Mouse (Mus musculus): ENCODE measurements around the gene Dio3. TPM values are rescaled to one million over a fixed set of nuclear protein-coding genes. Genes with fewer than 3 reads are reported as not detected.

The Dio3 gene
- total and polyA plus RNA-seq, 2 experiments from 2014 or later: 1.2 to 6.8 TPM

DNA sequence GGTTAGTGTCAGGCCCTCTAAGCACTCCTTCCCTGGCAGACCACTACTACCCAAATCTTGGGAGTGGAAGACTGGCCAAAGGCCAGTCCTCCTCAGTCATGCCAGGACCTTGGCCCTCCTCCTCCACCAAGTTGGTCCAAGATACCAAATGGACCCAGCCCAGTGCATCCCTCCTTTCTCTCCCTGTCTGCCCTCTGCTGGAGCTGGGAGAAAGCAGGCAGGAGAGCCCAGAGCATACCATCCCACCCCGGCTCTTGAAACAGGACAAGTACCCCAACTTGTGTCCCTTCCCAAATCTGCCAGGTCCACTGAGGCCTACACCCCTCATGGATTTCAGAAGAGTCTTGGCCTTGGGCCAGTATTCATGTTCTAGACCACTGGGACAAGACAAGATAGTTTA, 2.8 kb upstream of the Dio3 start:
- H3K36me3 ChIP-seq (ENCODE audit: insufficient read depth, low read length): no peaks in the 10 kb centered on the region
- H3K9me3 ChIP-seq (ENCODE audit: low read length): no peaks in the 10 kb centered on the region
- no peak overlapping the region for H3K4me2 ChIP-seq (ENCODE audit: low read depth, low read length)
- H3K4me1 ChIP-seq (ENCODE audit: insufficient read depth, low read length): no peaks in the 10 kb centered on the region
- WGBS: 64% methylated on average over 1 of the region's 1 CpGs
- H3K9ac ChIP-seq (replicated peaks; ENCODE audit: low read length): no peak overlapping the region
- ATAC-seq: no peak
- H3K4me3 ChIP-seq (ENCODE audit: low read length): no peak overlapping the region
- peaks cover 62% of the 10 kb centered on the region for H3K27me3 ChIP-seq (ENCODE audit: insufficient read depth, low read length)
- DNase-seq (ENCODE audit: low spot score): no peak
- peak; percentile 46 for TF ChIP-seq CTCF (IDR thresholded peaks at IDR 0.05; ENCODE audit: low read depth)
- no peak overlapping the region for H3K27ac ChIP-seq

DNA sequence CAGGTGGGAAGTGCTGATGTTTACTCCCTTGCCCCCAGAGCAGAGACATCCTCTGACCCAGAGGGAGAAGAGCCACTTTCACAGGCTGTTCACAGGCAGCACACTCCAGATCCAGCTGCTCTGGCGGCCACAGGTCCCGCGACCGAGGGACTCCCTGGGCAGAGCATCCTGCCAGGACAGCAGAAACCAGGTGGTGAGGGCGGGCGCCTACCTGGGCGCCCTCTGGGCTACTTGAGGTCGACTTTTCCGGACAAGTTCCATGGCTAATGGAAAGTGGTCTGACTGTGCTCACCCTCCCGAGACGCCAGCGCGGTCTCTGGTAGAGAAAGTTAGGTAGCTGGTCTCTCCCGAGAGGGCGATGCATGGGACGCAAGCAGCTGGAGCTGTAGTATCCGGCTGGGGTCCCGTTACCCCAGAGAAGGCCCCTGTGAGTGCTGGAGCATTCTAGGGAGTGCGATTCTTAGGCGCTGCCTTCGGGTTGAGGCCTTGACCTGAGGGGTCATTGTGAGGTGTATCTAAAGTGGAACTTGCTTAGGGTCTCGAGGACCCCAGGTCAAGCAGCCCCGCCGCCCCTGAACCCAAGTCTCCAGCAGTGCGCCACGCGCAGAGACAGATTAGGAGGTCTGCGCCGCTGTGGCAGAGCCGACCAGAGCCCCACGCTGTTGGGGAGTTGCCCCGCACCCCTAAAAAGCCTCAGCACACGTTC, 1.5 kb upstream of the Dio3 start:
- Histone ChIP-seq H3K4me3 (ENCODE audit: low read length) (peak overlapping the region; percentile 42), H3K9ac (replicated peaks; ENCODE audit: low read length) (no peak overlapping the region), H3K9me3 (ENCODE audit: low read length) (no peaks in the 10 kb centered on the region), H3K36me3 (ENCODE audit: insufficient read depth, low read length) (no peaks in the 10 kb centered on the region), H3K4me1 (ENCODE audit: insufficient read depth, low read length) (no peaks in the 10 kb centered on the region), H3K4me2 (ENCODE audit: low read depth, low read length) (peak overlapping the region; percentile 62), H3K27me3 (ENCODE audit: insufficient read depth, low read length) (peaks cover 75% of the 10 kb centered on the region), H3K27ac (no peak overlapping the region)
- DNase-seq (ENCODE audit: low spot score) (no peak), ATAC-seq (no peak)
- 3% methylated on average over 33 of the region's 33 CpGs for WGBS
- TF ChIP-seq CTCF (IDR thresholded peaks at IDR 0.05; ENCODE audit: low read depth): no peak

DNA sequence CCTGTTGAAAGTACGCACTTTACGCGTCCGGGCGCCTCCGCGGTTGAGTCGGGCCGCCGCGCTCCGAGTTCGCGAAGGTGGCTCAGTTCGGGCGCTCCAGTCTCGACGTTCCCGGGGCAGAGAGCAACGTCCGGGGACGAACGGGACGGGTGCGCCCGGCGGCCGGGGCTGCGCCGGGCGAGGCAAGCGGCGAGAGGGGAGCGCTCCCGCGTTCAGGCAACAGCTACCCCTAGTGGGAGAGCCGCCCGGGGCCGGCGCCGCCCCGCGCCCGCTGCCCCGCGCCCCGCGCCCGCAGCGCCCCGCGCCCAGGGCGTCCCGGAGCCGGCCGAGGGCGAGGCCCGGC, 932 bp upstream of the Dio3 start:
- 4% methylated on average over 45 of the region's 58 CpGs for WGBS

DNA sequence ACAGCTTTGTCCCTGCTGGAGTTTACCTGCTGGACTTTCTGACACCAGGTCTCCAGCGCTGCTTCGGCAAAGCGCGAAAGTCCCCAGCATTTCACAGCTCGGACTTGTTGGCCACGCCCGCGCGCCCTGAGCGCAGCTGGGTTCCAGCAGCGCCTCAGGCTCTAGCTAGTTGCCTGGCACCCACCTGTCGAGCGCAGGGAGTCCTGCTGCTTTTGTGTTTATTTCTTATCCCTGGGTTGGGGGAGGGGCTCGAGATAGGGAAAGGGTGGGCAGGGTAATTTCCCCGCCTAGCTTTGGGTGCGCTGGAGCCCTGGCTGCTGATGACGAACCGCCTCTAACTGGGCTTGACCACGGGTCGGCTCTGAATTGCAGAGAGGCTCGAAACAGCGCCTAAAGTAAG, 1.5 kb downstream of the Dio3 start:
- ATAC-seq (no peak), DNase-seq (ENCODE audit: low spot score) (no peak)
- no peak overlapping the region for H3K27ac ChIP-seq
- TF ChIP-seq CTCF (IDR thresholded peaks at IDR 0.05; ENCODE audit: low read depth): no peak
- under 1% methylated on average over 22 of the region's 22 CpGs for WGBS
- no peak overlapping the region for H3K4me3 ChIP-seq (ENCODE audit: low read length)
- no peak overlapping the region for H3K4me2 ChIP-seq (ENCODE audit: low read depth, low read length)
- H3K9ac ChIP-seq (replicated peaks; ENCODE audit: low read length): no peak overlapping the region
- H3K27me3 ChIP-seq (ENCODE audit: insufficient read depth, low read length): peaks cover 97% of the 10 kb centered on the region
- no peaks in the 10 kb centered on the region for H3K9me3 ChIP-seq (ENCODE audit: low read length)
- no peaks in the 10 kb centered on the region for H3K36me3 ChIP-seq (ENCODE audit: insufficient read depth, low read length)
- H3K4me1 ChIP-seq (ENCODE audit: insufficient read depth, low read length): no peaks in the 10 kb centered on the region

More for the DNA sequence above, 932 bp upstream of the Dio3 start:
- no peak for TF ChIP-seq CTCF (IDR thresholded peaks at IDR 0.05; ENCODE audit: low read depth)
- Histone ChIP-seq H3K9ac (replicated peaks; ENCODE audit: low read length) (no peak overlapping the region), H3K4me3 (ENCODE audit: low read length) (peak overlapping the region; percentile 42), H3K36me3 (ENCODE audit: insufficient read depth, low read length) (no peaks in the 10 kb centered on the region), H3K27me3 (ENCODE audit: insufficient read depth, low read length) (peaks cover 80% of the 10 kb centered on the region), H3K4me2 (ENCODE audit: low read depth, low read length) (peak overlapping the region; percentile 62), H3K4me1 (ENCODE audit: insufficient read depth, low read length) (no peaks in the 10 kb centered on the region), H3K27ac (no peak overlapping the region), H3K9me3 (ENCODE audit: low read length) (no peaks in the 10 kb centered on the region)
- ATAC-seq (no peak), DNase-seq (ENCODE audit: low spot score) (peak; percentile 16)

DNA sequence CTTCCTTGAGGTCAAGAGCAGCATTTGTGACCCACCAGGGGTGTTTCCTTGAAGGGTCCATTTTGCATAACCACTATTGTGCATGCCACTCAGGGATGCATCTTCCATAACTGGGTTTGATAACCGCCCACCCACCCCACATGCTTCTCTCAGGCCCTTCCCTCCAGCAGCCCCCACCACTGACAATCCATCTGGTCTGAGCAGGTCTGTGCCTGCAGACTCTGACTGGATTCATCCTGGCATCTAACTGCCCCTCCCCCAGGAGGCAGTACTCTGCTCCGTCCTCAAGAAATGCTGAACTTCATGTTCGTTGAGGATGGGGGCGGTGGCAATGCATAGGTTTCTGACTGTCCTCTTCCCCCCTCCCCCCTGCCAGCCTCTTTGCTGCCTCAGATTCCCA, 4.9 kb downstream of the Dio3 start:
- no peak for TF ChIP-seq CTCF (IDR thresholded peaks at IDR 0.05; ENCODE audit: low read depth)
- peaks cover 63% of the 10 kb centered on the region for H3K27me3 ChIP-seq (ENCODE audit: insufficient read depth, low read length)
- WGBS: 20% methylated on average over 4 of the region's 4 CpGs
- no peak overlapping the region for H3K27ac ChIP-seq
- DNase-seq (ENCODE audit: low spot score) (no peak), ATAC-seq (no peak)
- no peaks in the 10 kb centered on the region for H3K4me1 ChIP-seq (ENCODE audit: insufficient read depth, low read length)
- H3K4me2 ChIP-seq (ENCODE audit: low read depth, low read length): no peak overlapping the region
- no peak overlapping the region for H3K9ac ChIP-seq (replicated peaks; ENCODE audit: low read length)
- no peaks in the 10 kb centered on the region for H3K9me3 ChIP-seq (ENCODE audit: low read length)
- no peak overlapping the region for H3K4me3 ChIP-seq (ENCODE audit: low read length)
- no peaks in the 10 kb centered on the region for H3K36me3 ChIP-seq (ENCODE audit: insufficient read depth, low read length)

DNA sequence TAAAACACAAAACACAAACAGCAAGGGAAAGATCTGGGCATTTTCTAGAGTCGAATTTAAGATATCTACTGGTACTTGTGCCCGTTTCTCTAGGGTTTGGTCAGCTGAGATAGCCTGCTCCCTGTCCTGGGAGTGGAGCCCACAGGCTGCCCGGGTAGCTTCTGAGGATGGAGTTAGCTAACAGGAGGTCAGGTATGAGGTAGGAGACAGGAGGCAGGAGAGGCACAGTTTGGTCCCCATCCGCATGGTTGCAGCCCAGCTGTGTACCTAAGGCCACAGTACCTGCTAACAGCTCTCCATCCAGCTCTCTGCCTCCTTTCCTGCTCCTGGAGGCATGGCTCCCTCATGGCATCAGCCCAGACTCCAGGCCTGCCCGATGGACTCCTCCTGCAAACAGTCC, 13.9 kb downstream of the Dio3 start:
- no peaks in the 10 kb centered on the region for H3K9me3 ChIP-seq (ENCODE audit: low read length)
- no peak overlapping the region for H3K4me3 ChIP-seq (ENCODE audit: low read length)
- H3K4me1 ChIP-seq (ENCODE audit: insufficient read depth, low read length): no peaks in the 10 kb centered on the region
- H3K27ac ChIP-seq: no peak overlapping the region
- H3K9ac ChIP-seq (replicated peaks; ENCODE audit: low read length): no peak overlapping the region
- no peaks in the 10 kb centered on the region for H3K36me3 ChIP-seq (ENCODE audit: insufficient read depth, low read length)
- no peak for TF ChIP-seq CTCF (IDR thresholded peaks at IDR 0.05; ENCODE audit: low read depth)
- no peaks in the 10 kb centered on the region for H3K27me3 ChIP-seq (ENCODE audit: insufficient read depth, low read length)
- no peak overlapping the region for H3K4me2 ChIP-seq (ENCODE audit: low read depth, low read length)
- no peak for ATAC-seq
- WGBS: 88% methylated on average over 5 of the region's 5 CpGs
- DNase-seq (ENCODE audit: low spot score): no peak

DNA sequence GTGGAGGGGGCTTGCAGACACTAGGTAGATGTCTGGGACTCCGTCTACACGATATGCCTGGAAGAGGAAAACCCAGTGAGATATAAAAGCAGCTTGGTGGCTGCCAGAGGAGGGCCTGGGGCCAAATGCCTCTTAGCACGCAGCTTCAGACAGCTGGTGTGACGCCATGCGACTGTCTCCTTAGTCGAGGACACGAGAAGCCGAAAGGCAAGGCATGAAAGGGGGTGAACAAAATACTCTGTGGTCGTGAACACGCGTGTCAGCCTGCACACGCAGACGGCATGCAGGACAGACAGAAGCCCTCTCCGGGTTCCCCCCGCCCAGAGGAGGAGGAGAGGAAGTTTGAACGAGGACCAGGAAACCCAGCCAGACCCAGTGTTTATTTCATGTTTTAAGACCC, 16.0 kb downstream of the Dio3 start:
- Histone ChIP-seq H3K4me2 (ENCODE audit: low read depth, low read length) (no peak overlapping the region), H3K9ac (replicated peaks; ENCODE audit: low read length) (no peak overlapping the region), H3K9me3 (ENCODE audit: low read length) (no peaks in the 10 kb centered on the region), H3K36me3 (ENCODE audit: insufficient read depth, low read length) (no peaks in the 10 kb centered on the region), H3K27ac (no peak overlapping the region), H3K4me3 (ENCODE audit: low read length) (no peak overlapping the region), H3K4me1 (ENCODE audit: insufficient read depth, low read length) (no peaks in the 10 kb centered on the region), H3K27me3 (ENCODE audit: insufficient read depth, low read length) (no peaks in the 10 kb centered on the region)
- DNase-seq (ENCODE audit: low spot score): peak; percentile 43
- 0 out of 2 replicates have a peak, but pooled peaks have one; percentile 24 for ATAC-seq
- no peak for TF ChIP-seq CTCF (IDR thresholded peaks at IDR 0.05; ENCODE audit: low read depth)
- 52% methylated on average over 16 of the region's 16 CpGs for WGBS
